Mouse (Mus musculus) CD8-positive naive resting alpha-beta T cell, adult 2 months (primary cell): ENCODE results near the gene Clock.

Experiments
- DNase-seq, 2 experiments: peaks; one replicate each; pipeline ENCODE4 v3.0.0; 2022; ENCODE audit warnings: low read depth in 2 of 2, low spot score in 2 of 2

Gene Clock

GRCm38 (mm10) chr5:76182326-76182725 is 122.3 kb downstream of the Clock start:
- no peak for DNase-seq

- DNase-seq, result no peak
Measured at GRCm38 (mm10) chr5:76179791-76180190, 124.8 kb downstream of the Clock start.

GRCm38 (mm10) chr5:76179171-76179570 is 125.4 kb downstream of the Clock start:
- DNase-seq, result no peak

- DNase-seq, result no peak
Measured at GRCm38 (mm10) chr5:76177664-76178063, 126.9 kb downstream of the Clock start.

DNA sequence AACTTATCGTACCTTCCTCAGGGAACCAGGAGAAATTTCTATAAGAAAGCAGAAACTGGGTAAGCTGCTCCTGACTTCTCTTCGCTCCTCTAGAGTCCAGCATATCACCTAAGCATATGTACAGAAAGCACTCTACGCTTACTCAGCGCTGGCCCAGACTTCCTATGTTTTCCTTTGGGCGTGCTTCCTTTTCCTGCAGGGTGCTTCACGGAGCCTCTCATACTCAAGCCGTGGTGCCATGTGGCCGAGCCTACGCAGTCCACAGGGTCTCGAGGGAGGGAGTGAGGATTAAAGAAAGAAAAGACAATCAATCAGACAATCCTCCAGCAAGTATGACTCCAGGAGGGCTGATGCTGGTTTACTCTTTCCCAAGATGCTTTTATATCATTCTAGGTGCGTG is 127.8 kb downstream of the Clock start:
- DNase-seq, result no peak

DNA sequence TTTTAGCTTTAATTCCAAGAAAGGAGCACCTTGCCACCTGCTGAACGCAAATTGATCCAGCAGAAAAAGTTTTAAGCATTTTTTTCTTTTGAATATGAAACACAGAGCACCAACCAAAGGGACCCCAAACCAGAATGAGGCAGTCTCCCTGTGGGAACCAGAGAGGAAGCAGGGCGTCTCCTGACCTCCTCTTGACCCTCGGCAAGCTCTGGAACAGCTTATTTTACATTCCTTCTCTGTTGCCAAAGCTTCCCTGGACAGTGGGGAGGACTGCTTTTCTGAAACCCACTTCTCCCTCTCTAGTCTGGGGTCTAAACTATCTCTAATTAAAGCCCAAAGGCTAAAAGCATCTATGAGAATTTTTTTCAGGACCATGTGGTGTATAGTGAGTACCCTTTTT is 128.2 kb downstream of the Clock start:
- DNase-seq, result no peak

DNA sequence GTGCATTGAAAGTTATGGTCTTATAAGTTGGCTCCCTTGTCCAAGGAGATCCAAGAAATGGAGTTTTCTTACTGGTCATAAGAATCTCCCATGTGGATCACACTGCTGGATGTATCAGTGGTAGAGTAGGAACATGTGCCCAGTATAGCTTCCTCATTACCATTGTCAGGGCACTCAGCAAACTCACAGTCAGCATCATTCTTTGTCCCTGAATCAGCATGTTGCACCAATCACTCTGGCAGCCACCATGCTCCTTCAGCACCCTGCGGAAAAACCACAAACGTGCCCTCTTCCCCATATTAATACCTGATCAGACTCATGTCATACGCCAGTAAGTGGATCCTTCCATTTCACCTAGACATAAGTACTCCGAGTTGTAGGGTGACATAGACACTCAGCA is 129.5 kb downstream of the Clock start:
- no peak for DNase-seq

GRCm38 (mm10) chr5:76171039-76171438 is 133.6 kb downstream of the Clock start:
- no peak for DNase-seq

DNA sequence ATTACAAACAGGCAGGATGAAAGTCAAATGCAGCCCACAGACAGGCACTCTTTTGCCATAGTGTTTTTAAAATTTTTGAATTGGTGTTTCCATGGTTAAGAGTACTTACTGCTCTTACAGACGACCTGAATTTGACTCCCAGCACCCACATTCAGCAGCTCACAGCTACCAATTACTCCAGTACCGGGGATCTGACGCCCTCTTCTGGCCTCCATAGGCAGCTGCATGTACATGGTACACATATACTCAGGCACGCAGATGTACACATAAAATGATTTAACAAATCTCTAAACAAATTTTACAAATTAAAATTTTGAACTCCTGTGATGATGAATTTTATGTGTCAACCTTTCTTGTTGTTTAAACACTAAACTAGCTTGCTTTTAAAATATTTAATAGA is 134.1 kb downstream of the Clock start:
- DNase-seq, result no peak

DNA sequence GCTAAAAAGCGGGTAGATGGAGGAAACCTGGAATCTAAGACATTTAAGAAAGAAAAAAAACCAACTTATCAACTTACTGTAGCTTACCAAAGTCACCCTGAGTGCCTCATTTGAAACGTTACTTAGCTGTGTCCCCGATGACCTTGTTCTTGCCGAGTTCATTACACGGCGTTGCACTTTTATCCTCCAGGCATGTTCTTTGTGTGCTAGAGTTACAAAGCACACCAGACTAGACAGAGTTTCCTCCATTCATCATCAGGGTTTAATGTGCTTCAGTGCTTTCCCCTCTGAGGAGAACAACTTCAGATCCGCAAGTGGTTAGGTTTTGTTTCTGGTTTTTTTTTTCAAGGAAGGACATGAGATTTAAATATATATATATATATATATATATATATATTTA is 139.8 kb downstream of the Clock start:
- no peak for DNase-seq

DNA sequence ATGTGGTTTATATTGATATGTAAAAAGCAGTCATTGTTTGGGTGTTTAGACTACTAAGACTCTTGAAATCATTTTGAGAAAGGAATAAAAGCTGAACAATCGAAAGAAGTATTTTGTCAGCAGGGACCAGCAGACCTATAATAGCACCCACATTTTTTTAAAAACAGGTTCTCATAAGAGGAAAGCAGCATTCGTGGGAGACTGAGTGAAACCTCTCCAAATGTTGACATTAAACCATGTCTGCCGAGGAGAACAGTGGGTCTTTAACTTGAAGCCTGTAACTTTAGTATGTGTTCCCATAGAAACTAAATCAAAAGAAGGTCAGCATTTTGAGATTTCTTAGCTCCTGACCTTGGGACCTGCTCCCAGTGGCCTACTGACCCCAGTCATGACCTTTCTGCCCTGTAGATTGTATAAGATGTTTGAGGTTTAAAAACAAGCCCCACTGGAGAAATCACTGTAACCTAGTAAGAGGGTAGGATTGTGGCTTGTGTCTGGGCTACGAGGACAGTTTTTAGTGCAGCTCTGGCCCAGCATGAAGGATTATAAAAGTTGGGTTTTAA is 140.7 kb downstream of the Clock start:
- DNase-seq, result no peak

GRCm38 (mm10) chr5:76162926-76163325 is 141.7 kb downstream of the Clock start:
- DNase-seq, result no peak

DNA sequence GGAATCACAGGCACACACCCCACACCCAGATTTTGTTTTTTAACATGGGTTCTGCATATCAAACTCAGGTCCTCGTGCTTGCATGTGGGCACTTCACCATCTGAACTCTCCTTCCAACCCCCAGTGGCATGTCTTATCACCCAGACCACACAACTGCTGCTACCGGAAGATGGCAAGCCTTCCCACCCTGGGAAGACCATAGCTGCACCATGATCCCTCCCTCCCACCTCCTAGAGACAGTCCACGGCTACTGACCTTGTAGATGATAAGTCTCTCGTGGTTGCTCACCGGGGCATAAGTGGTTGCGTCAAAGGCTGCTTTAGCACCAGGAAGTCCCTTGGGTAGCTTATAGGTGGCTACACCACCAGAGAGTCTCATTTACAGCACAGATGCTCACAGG is 143.1 kb downstream of the Clock start:
- no peak for DNase-seq

DNA sequence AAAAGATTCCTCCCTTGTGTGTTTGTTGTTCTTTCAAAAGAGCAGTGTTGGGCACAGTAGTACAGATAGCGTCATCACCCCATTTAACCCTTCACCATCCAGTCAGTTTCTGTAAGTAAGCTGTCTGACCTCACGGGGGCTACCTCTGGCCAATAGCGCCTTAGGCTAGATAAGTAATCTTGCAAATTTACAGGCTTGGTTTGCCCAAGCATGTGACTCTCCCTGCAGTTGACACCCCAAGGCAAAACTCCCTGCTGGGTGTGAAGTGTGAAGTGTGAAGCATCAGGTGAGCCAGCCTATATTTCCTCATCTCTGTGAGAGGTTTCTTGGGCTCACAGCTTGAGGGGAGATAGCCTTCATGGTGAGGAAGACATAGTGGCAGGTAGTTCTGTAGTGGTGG is 144.5 kb downstream of the Clock start:
- DNase-seq, result no peak
